Comparison of ENCODE assay signal across 20 mouse cellular contexts in the genomic region with DNA sequence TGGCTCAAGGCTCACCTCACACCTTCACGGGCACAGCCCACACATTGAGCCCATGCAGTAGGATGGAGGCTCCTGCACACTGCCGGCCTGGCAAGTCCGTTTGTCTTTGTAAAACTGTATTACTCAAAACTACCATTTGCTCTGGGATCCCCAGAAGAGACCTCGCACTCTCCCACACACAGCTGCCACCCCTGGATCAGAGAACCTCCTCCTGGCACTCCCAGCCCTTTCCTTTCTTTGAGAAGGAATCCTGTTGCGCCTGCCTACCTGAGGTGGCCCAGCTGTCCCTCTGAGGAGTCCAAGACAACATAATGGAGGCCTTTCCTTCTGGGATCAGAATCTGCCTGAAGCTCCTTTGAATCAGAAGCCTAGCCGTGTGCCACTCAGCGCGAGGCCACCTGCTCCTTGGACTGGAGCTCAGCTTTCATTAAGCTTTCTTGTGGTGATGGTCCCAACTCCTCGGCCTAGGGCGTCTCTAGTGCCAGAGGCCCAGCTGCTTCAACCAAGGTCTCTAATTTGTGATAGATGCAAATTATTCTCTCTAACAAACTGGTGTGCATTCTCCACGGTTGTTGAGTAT.
A peak's percentile ranks its signal among the peaks of the same experiment; 100 is the strongest.
DNase-seq lines count a peak whose midpoint lies in the region; ATAC-seq lines count a peak whose summit lies in the region.
"Had no signal": no experiment of that assay in that cellular context is flagged by ENCODE, and none has a peak within 500 bp of the region (broad histone marks: within the 10 kb centered on the region; RNA-seq: fewer than 3 reads in every experiment).

No protein-coding gene starts in this region.

- intact Hi-C loops in left cerebral cortex, postnatal 36 days (cut with DNase I): no loop called here

- peak; percentile 60 for ATAC-seq in frontal cortex, adult (ENCODE audit: low TSS enrichment)
- ATAC-seq: inflammation-experienced regulatory T-cells, adult 6 months; Patski had no signal

- no peak for DNase-seq in frontal cortex, postnatal 25 days (ENCODE audit: low spot score in 2 of 2)
- DNase-seq in left cerebral cortex, postnatal 36 days (ENCODE audit: low spot score in 2 of 2): peak; percentile 26 to 29
- no peak for DNase-seq in left cerebral cortex, adult 11 months (ENCODE audit: low spot score)
- DNase-seq in retina, postnatal 1 day: peak; percentile 22
- DNase-seq in retina, embryonic 14.5 days (ENCODE audit: low spot score): no peak
- DNase-seq in telencephalon, adult 2 months (ENCODE audit: low read depth, low spot score): peak; percentile 31
- DNase-seq: adrenal gland, adult 2 months; B cell, adult 2 months; cerebellum, adult 9-10 months; gastrocnemius, postnatal 14 days; heart, adult 11 months; heart, postnatal 10 days; kidney, adult 18-20 months; kidney, postnatal 4 days; liver, embryonic 13.5 days; lung, adult 2 months; lung, postnatal 14 days had no signal

Comparison
In these comparisons a context has a peak if more than half of its experiments do, and no peak if none do; other contexts are left out.
1. DNase-seq: peak in left cerebral cortex, postnatal 36 days (2 of 2), retina, postnatal 1 day (single experiment) and telencephalon, adult 2 months (single experiment); none in frontal cortex, postnatal 25 days (0 of 2), left cerebral cortex, adult 11 months (single experiment) and retina, embryonic 14.5 days (single experiment).